Mouse (Mus musculus) spleen, adult 18-20 months (tissue): ENCODE data around the gene 1810030O07Rik.
"Not testable (repeated sequence)": the region's sequence is repeated elsewhere in the genome, so short reads cannot be mapped to it uniquely, and the experiment has no call there.

Source experiments
- DNase-seq, 2 experiments: peaks; one replicate each; pipeline ENCODE4 v3.0.0; 2022; ENCODE audit warnings: mixed read lengths in 2 of 2

1810030O07Rik gene

DNA sequence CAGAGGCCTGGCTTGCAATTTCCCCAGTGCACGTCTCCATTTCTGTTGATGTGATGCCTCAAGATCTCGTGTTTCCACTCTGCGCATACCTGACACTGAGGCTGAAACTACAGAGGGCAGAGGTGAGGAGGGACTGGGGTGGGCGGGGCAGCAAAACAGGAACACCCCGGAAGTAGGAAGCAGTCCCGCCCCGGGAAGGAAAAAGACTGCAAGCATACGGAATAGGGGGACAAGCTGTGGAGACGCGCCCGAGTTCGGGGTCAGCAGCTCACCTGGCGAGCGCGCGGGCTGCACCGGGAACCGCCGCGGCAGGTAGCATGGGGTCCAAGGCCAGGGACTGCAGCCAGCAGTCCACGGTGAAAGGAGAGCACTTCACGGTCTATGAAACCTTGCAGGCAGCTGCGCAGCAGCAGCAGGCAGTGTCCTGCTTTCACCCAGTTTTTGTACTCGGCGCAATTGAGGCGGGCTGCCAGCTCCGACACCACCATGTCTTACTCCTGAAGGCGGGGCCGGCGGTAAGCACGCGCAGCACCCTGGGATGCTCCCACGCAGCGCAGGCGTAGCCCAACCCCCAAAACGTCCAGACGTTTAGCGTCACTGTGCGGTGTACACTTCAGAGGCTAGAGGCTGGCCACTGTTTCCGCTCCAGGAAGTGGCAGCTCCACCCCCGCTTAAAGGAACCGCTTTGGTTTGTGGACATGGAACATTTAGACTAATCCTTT lies at the start of gene 1810030O07Rik:
TSS of gene 1810030O07Rik (minus strand) at position 615 of the 722 bp plus-strand sequence.
- DNase-seq = peak; percentile 70 to 79

GRCm38 (mm10) chrX:12716036-12716435 lies 42.6 kb upstream of the 1810030O07Rik start:
- no peak for DNase-seq

DNA sequence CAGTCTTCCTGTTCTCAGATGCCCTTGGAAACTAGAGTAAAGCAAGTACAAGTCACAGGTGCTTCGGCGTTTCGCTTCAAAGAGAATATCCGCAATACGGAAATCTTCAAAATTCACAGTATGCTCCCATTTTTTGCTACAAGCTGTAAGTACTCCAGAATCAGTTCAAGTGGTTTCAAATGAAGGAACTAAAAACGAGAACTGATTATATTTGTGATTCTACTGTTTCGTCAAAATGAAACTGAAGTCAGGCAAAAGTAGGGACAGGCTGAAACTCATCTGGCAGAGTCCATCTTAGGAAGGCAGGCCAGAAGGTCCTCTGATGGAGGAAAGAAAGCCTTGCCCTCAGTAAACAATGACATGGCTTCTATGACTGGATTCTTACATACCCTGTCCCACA lies 40.3 kb upstream of the 1810030O07Rik start:
- no peak for DNase-seq

DNA sequence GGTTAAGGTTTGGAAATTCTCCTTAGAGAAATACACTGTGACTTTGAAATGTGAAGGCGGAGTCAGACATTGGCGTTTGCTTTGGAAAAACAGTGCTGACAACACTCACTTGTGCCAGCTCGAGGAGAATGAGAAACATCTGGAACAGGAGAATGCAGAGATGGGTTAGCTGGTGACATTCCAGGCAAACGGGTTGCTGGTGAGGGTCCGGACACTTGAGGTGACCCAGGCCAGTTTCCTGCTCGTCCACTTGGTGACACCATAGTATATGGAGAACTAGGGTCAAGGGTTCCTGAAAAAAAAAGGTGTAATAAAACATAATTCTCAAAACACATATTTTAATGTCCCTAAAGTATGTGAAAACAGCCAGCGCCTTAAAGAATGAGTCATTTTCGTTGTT lies 13.4 kb upstream of the 1810030O07Rik start:
- DNase-seq = no peak

DNA sequence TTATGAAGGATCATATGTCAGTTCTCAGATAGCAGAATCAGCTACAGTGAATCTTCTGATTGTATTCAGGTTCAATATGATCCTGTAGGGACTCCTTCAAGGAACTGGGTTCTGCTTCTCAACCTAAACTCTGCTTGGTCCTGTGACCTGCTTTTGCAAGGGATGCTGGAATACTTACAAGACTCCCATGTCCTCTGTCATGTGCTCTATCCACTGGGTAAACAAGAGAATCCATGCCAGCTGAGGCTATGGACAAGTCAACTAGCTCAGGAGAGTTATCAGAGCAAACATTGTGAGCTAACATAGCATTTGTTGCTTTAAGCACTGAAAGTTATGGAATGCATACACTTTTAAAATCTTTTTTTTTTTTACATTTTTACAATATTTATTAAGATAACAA lies 12.6 kb upstream of the 1810030O07Rik start:
- no peak for DNase-seq

DNA sequence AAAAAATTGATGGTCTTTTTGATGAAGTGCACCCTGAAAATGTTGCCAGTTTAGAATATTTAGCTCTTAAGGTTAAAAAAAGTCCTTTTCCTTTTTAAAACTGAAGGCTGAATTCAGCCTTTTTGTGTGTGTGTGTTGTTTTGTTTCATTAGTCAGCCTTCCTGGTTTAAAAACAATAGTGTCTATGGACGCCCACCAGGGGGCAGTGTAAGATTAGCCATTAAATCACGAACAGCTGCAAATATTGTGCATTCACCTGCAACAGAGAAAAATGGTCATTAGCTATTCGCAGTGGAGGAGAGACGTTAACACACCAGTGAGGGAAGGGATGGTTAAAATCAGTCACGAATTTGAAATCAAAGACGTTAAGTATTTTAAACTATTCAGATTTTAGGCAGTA lies 3.9 kb upstream of the 1810030O07Rik start:
- DNase-seq = peak; percentile 10 to 61

- DNase-seq = no peak
Measured at GRCm38 (mm10) chrX:12653879-12654278, 19.6 kb downstream of the 1810030O07Rik start.

GRCm38 (mm10) chrX:12651906-12652305 lies 21.6 kb downstream of the 1810030O07Rik start:
- DNase-seq = no peak

DNA sequence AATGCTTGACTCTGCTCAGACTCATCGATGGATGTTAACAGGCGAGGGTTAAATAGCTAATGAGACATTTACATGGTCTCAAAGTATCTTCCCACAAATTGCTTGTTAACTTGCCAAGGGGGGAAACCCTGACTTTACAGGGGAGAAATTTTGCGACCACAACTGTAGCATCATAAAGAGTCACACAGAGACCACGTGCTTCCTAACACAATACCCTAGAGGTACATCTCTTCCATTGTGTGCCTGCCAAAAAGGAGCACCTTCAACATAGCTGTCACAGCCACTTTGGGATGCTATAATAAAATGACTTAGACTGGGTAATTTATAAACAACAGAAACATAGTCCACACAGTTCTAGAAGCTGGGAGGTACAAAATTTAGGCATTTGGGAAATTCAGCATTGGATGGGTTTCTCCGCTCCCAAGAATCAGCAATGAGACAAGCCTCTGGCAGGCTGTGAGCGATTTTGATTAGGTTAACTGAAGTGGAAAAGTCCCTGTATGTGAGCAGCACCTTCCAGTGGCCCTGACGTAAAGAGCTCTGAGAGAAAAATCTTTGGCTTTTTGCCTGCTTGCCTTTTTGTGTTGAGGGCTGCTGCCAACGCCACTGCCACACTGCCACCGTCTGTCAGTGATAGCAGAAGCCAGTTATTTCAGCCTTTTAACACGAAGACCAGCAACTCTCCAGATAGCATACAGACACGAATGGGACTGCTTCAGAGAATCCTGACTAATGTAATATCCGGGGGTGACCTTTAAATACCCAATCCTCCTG lies 27.8 kb downstream of the 1810030O07Rik start:
- no peak for DNase-seq

GRCm38 (mm10) chrX:12644976-12645375 lies 28.5 kb downstream of the 1810030O07Rik start:
- DNase-seq = no peak

GRCm38 (mm10) chrX:12625131-12625530 lies 48.3 kb downstream of the 1810030O07Rik start:
- no peak for DNase-seq

DNA sequence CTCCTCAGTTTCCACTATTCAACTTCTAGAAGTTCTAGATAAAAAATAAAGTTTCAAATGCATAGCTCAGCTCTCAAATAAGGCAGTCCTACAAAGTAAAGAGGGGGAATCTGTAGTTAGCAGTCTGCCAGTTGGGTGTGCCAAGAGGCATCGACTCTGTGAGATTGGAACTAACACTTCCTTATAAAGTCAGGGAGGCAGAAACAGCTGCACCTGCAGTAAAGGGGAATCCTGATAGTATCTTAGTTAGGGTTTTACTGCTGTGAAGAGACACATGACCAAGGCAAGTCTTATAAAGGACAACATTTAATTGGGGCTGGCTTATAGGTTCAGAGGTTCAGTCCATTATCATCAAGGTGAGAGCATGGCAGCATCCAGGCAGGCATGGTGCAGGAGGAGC lies 61.1 kb downstream of the 1810030O07Rik start:
- not testable (repeated sequence) for DNase-seq

GRCm38 (mm10) chrX:12611211-12611610 lies 62.3 kb downstream of the 1810030O07Rik start:
- no peak for DNase-seq

DNA sequence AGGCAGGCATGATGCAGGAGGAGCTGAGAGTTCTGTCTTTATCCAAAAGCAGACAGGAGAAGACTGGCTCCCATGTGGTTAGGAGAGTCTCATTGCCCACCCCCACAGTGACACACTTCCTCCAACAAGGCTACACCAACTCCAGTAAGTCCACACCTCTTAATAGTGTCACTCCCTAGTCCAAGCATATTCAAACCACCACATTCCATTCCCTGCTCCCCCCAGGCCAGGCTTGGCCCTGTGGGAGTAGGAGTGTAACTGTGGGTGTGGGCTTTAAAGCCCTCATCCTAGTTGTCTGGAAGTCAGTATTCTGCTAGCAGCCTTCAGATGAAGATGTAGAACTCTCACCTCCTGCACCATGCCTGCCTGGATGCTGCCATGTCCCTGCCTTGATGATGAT lies 62.9 kb downstream of the 1810030O07Rik start:
- not testable (repeated sequence) for DNase-seq
